Mouse (Mus musculus) stomach, postnatal 0 days (tissue): Measurements from ENCODE around the gene Hnmt. TPM values are rescaled to one million over a fixed set of nuclear protein-coding genes. Genes with fewer than 3 reads are reported as not detected.
"Not testable (repeated sequence)": the region's sequence is repeated elsewhere in the genome, so short reads cannot be mapped to it uniquely, and the experiment has no call there.

Experiments
- ATAC-seq: fragments of 200-750 bp; cut with Nextera tagmentation; 2 replicates; pipeline ENCODE4 v1.8.0; 2017; ENCODE audit not compliant: low FRiP score, low TSS enrichment
- DNase-seq: peaks from one replicate; pipeline ENCODE4 v3.0.0-alpha.2; 2016; ENCODE audit warnings: low spot score
- H3K27ac ChIP-seq: fragments of 300-500 bp; sonication (generic); replicated peaks from 2 replicates; pipeline ENCODE4 v1.5.1; 2014; ENCODE audit warnings: mild to moderate bottlenecking, control low read depth
- H3K27me3 ChIP-seq: fragments of 300-500 bp; sonication (generic); 2 replicates; pipeline ENCODE4 v1.6.1; 2014; ENCODE audit warnings: low read length; ENCODE audit not compliant: control insufficient read depth, insufficient read depth
- H3K36me3 ChIP-seq: fragments of 300-500 bp; sonication (generic); 2 replicates; pipeline ENCODE4 v1.6.1; 2014; ENCODE audit warnings: low read length, mixed read lengths; ENCODE audit not compliant: control insufficient read depth, insufficient read depth
- H3K4me1 ChIP-seq: fragments of 300-500 bp; sonication (generic); replicated peaks from 2 replicates; pipeline ENCODE4 v1.6.1; 2014; ENCODE audit warnings: antibody characterized with exemption; ENCODE audit not compliant: control insufficient read depth, insufficient read depth
- H3K4me2 ChIP-seq: fragments of 300-500 bp; sonication (generic); replicated peaks from 2 replicates; pipeline ENCODE4 v1.6.1; 2014; ENCODE audit warnings: low read depth, mild to moderate bottlenecking, control low read depth, moderate library complexity
- H3K4me3 ChIP-seq: fragments of 300-500 bp; sonication (generic); 2 replicates; pipeline ENCODE4 v1.5.1; 2014; ENCODE audit warnings: low read depth, low read length, control low read depth
- H3K9ac ChIP-seq: fragments of 300-500 bp; sonication (generic); 2 replicates; pipeline ENCODE4 v1.6.1; 2014; ENCODE audit warnings: mild to moderate bottlenecking, low read length, control low read depth, mixed read lengths
- H3K9me3 ChIP-seq: fragments of 300-500 bp; sonication (generic); 2 replicates; pipeline ENCODE4 v1.6.1; 2016; ENCODE audit warnings: low read length; ENCODE audit not compliant: control insufficient read depth
- CTCF ChIP-seq: IDR thresholded peaks from 2 replicates; pipeline ENCODE4 v1.5.1; 2016; ENCODE audit warnings: antibody characterized with exemption, low read depth, mild to moderate bottlenecking, moderate library complexity
- EP300 ChIP-seq: optimal IDR thresholded peaks from 2 replicates; pipeline ENCODE3; 2016; ENCODE audit warnings: antibody characterized with exemption
- WGBS: fragments of 180-500 bp; shearing (Covaris S2); extraction: QIAGEN DNeasy Blood & Tissue Kit; methylation state at CpG from one replicate; pipeline ENCODE4 v1.1.7; 2014; 5-methylcytosine and 5-hydroxymethylcytosine counted together
- polyA plus RNA-seq: library from polyadenylated mRNA; unstranded; fragments of >200 nt; fragmentation: Nextera tagmentation; extraction: Ambion mirVana; gene quantifications from 2 replicates; pipeline ENCODE4 v1.2.1, GENCODE M21; 2015

The Hnmt gene
- polyA plus RNA-seq, 1 experiment from 2014 or later = 4.7 TPM

GRCm38 (mm10) chr2:24047551-24048479 lies 1.4 kb downstream of the Hnmt start:
- Histone ChIP-seq H3K27ac (no peak overlapping the region), H3K4me1 (no peaks in the 10 kb centered on the region), H3K36me3 (no peaks in the 10 kb centered on the region), H3K27me3 (no peaks in the 10 kb centered on the region), H3K9ac (no peak overlapping the region), H3K9me3 (no peaks in the 10 kb centered on the region), H3K4me2 (peak overlapping the region; percentile 57), H3K4me3 (peak overlapping the region; percentile 42)
- DNase-seq = no peak
- 53% methylated on average over 6 of the region's 6 CpGs for WGBS
- no peak for ATAC-seq
- TF ChIP-seq EP300 (no peak), CTCF (no peak)

GRCm38 (mm10) chr2:24042901-24043300 lies 6.3 kb downstream of the Hnmt start:
- no peaks in the 10 kb centered on the region for H3K9me3 ChIP-seq
- no peaks in the 10 kb centered on the region for H3K4me1 ChIP-seq
- H3K4me2 ChIP-seq = no peak overlapping the region
- H3K27me3 ChIP-seq = no peaks in the 10 kb centered on the region
- no peak overlapping the region for H3K27ac ChIP-seq
- TF ChIP-seq CTCF = no peak
- TF ChIP-seq EP300 = no peak
- no peak overlapping the region for H3K4me3 ChIP-seq
- H3K9ac ChIP-seq = no peak overlapping the region
- no peak for ATAC-seq
- no peaks in the 10 kb centered on the region for H3K36me3 ChIP-seq
- no peak for DNase-seq
- 74% methylated on average over 1 of the region's 1 CpGs for WGBS

- H3K27me3 ChIP-seq = no peaks in the 10 kb centered on the region
- H3K4me2 ChIP-seq = no peak overlapping the region
- no peak for ATAC-seq
- 94% methylated on average over 1 of the region's 1 CpGs for WGBS
- TF ChIP-seq EP300 (no peak), CTCF (no peak)
- H3K27ac ChIP-seq = no peak overlapping the region
- H3K9me3 ChIP-seq = no peaks in the 10 kb centered on the region
- H3K9ac ChIP-seq = no peak overlapping the region
- no peaks in the 10 kb centered on the region for H3K4me1 ChIP-seq
- H3K36me3 ChIP-seq = no peaks in the 10 kb centered on the region
- H3K4me3 ChIP-seq = no peak overlapping the region
- DNase-seq = no peak
These were observed 8.7 kb downstream of the Hnmt start for GRCm38 (mm10) chr2:24040531-24040930.

- not testable (repeated sequence) for H3K4me3 ChIP-seq, ATAC-seq, H3K4me2 ChIP-seq, H3K27ac ChIP-seq, H3K9ac ChIP-seq, H3K36me3 ChIP-seq, H3K4me1 ChIP-seq, H3K9me3 ChIP-seq, DNase-seq, H3K27me3 ChIP-seq
These were observed 29.8 kb downstream of the Hnmt start for GRCm38 (mm10) chr2:24019386-24019785.

GRCm38 (mm10) chr2:24018966-24019365 lies 30.2 kb downstream of the Hnmt start:
- Histone ChIP-seq H3K36me3 (no peaks in the 10 kb centered on the region), H3K9ac (no peak overlapping the region), H3K27ac (no peak overlapping the region), H3K4me1 (no peaks in the 10 kb centered on the region), H3K9me3 (no peaks in the 10 kb centered on the region), H3K4me2 (no peak overlapping the region), H3K27me3 (no peaks in the 10 kb centered on the region), H3K4me3 (no peak overlapping the region)
- 79% methylated on average over 1 of the region's 1 CpGs for WGBS
- ATAC-seq (no peak), DNase-seq (no peak)
- no peak for TF ChIP-seq EP300
- TF ChIP-seq CTCF = no peak

- H3K4me3 ChIP-seq = no peak overlapping the region
- no peak overlapping the region for H3K4me2 ChIP-seq
- H3K36me3 ChIP-seq = no peaks in the 10 kb centered on the region
- H3K9me3 ChIP-seq = no peaks in the 10 kb centered on the region
- H3K27me3 ChIP-seq = no peaks in the 10 kb centered on the region
- no peak overlapping the region for H3K27ac ChIP-seq
- TF ChIP-seq EP300 = no peak
- TF ChIP-seq CTCF = no peak
- DNase-seq (no peak), ATAC-seq (no peak)
- 80% methylated on average over 5 of the region's 5 CpGs for WGBS
- H3K4me1 ChIP-seq = no peaks in the 10 kb centered on the region
- no peak overlapping the region for H3K9ac ChIP-seq
These were observed 34.2 kb downstream of the Hnmt start for GRCm38 (mm10) chr2:24014957-24015356.
